Mouse (Mus musculus) heart, adult 18-20 months (tissue): Measurements from ENCODE around the gene Elavl3. TPM values are rescaled to one million over a fixed set of nuclear protein-coding genes. Genes with fewer than 3 reads are reported as not detected.

ENCODE experiments used
- total RNA-seq, 2 experiments: library from RNA; stranded (reverse); gene quantifications; 2 replicates each; pipeline ENCODE4 v1.2.3; 2021

Gene Elavl3
- total RNA-seq, 2 experiments from 2014 or later = 0.26 TPM; not detected in 1

Other genes with a start within 250 kb of the Elavl3 start
- gene Angptl8, start 216.5 kb downstream of the Elavl3 start, total RNA-seq = under 1 TPM in 1 of 2 experiments, not detected in 1; 0.69 TPM
- gene Dock6, start 199.4 kb downstream of the Elavl3 start, total RNA-seq = 10 to 100 TPM; 24.3 to 24.6 TPM
- gene Rab3d, start 133.8 kb downstream of the Elavl3 start, total RNA-seq = 10 to 100 TPM; 16.2 to 18.2 TPM
- gene Ccdc159, start 124.6 kb downstream of the Elavl3 start, total RNA-seq = 1 to 10 TPM; 3.7 to 6.0 TPM
- 10 to 100 TPM; 72.7 to 81.2 TPM for gene Tmem205, start 124.5 kb downstream of the Elavl3 start, total RNA-seq
- gene Plppr2, start 115.0 kb downstream of the Elavl3 start, total RNA-seq = 1 to 10 TPM; 2.4 to 3.0 TPM
- gene Swsap1, start 96.3 kb downstream of the Elavl3 start, total RNA-seq = 1 to 10 TPM; 7.6 to 7.8 TPM
- gene Epor, start 88.5 kb downstream of the Elavl3 start, total RNA-seq = 1 to 10 TPM in 1 of 2 experiments, under 1 TPM in 1; 0.84 to 2.1 TPM
- gene Rgl3, start 62.6 kb downstream of the Elavl3 start, total RNA-seq = 1 to 10 TPM; 4.8 to 7.1 TPM
- gene Ccdc151, start 49.4 kb downstream of the Elavl3 start, total RNA-seq = under 1 TPM in 1 of 2 experiments, not detected in 1; 0.31 TPM
- gene Prkcsh, start 49.2 kb downstream of the Elavl3 start, total RNA-seq = 10 to 100 TPM; 58.7 to 64.6 TPM
- gene Gm49318, start 19.2 kb upstream of the Elavl3 start, total RNA-seq = under 1 TPM in 1 of 2 experiments, not detected in 1; 0.55 TPM
- 1 to 10 TPM; 3.8 to 3.9 TPM for gene Zfp653, start 19.4 kb upstream of the Elavl3 start, total RNA-seq
- 100 to 1,000 TPM; 105 to 108 TPM for gene Ecsit, start 33.4 kb upstream of the Elavl3 start, total RNA-seq
- 1 to 10 TPM; 7.1 to 9.8 TPM for gene Cnn1, start 47.2 kb upstream of the Elavl3 start, total RNA-seq
- 10 to 100 TPM; 35.2 to 36.2 TPM for gene Elof1, start 65.1 kb upstream of the Elavl3 start, total RNA-seq
- gene Acp5, start 83.7 kb upstream of the Elavl3 start, total RNA-seq = 10 to 100 TPM in 1 of 2 experiments, 1 to 10 TPM in 1; 1.9 to 12.3 TPM
- gene Pigyl, start 104.8 kb upstream of the Elavl3 start, total RNA-seq = 10 to 100 TPM; 43.8 to 55.1 TPM
- under 1 TPM; 0.13 to 0.15 TPM for gene Zfp872, start 136.1 kb upstream of the Elavl3 start, total RNA-seq
- gene Zfp809, start 173.7 kb upstream of the Elavl3 start, total RNA-seq = 10 to 100 TPM; 22.6 to 24.1 TPM
- gene Zfp599, start 207.9 kb upstream of the Elavl3 start, total RNA-seq = under 1 TPM; 0.15 to 0.21 TPM